Mouse (Mus musculus) MEL (cell line): ENCODE data around the gene Med25. TPM values are rescaled to one million over a fixed set of nuclear protein-coding genes. Genes with fewer than 3 reads are reported as not detected.

Experiments
- DNase-seq: peaks from one replicate; pipeline ENCODE4 v3.0.0; 2011; ENCODE audit warnings: low read depth, low spot score
- H3K27ac ChIP-seq: 2 replicates; pipeline ENCODE4 v1.5.1; 2012; ENCODE audit warnings: low read depth, mild to moderate bottlenecking, control low read depth, low read length, moderate library complexity; ENCODE audit not compliant: control insufficient read depth
- H3K27me3 ChIP-seq, 2 experiments: fragments of 150-350 bp in 1 of 2; sonication (generic) in 1 of 2; 2 replicates each; pipeline ENCODE4 v1.6.1; 2012; ENCODE audit warnings: low read length in 2 of 2, mild to moderate bottlenecking in 2 of 2, improper control_type of control experiment in 1 of 2, moderate library complexity in 1 of 2; ENCODE audit not compliant: insufficient read depth in 2 of 2, control insufficient read depth in 1 of 2
- H3K36me3 ChIP-seq, 2 experiments: 2 replicates each; pipeline ENCODE4 v1.6.1; 2012 to 2014; ENCODE audit warnings: low read length in 2 of 2, improper control_type of control experiment in 1 of 2, inconsistent platforms in 1 of 2, mild to moderate bottlenecking in 1 of 2; ENCODE audit not compliant: insufficient read depth in 2 of 2, control insufficient read depth in 1 of 2
- H3K4me1 ChIP-seq, 2 experiments: fragments of 150-350 bp in 1 of 2; sonication (generic) in 1 of 2; 2 replicates each; pipeline ENCODE4 v1.6.1; 2012; ENCODE audit warnings: low read length in 2 of 2, improper control_type of control experiment in 1 of 2, mild to moderate bottlenecking in 1 of 2; ENCODE audit not compliant: insufficient read depth in 2 of 2, control insufficient read depth in 1 of 2
- H3K4me3 ChIP-seq, 2 experiments: fragments of 150-350 bp in 1 of 2; sonication (generic) in 1 of 2; 2 replicates each; pipeline ENCODE4 v1.5.1; 2012; ENCODE audit warnings: low read depth in 2 of 2, low read length in 2 of 2, mild to moderate bottlenecking in 2 of 2, moderate library complexity in 2 of 2, control low read depth in 1 of 2, improper control_type of control experiment in 1 of 2; ENCODE audit not compliant: control insufficient read depth in 1 of 2, insufficient read depth in 1 of 2
- H3K79me2 ChIP-seq: 2 replicates; pipeline ENCODE4 v1.6.1; 2012; ENCODE audit warnings: mild to moderate bottlenecking, low read length, moderate library complexity; ENCODE audit not compliant: control insufficient read depth, poor library complexity, insufficient read depth
- H3K9ac ChIP-seq: 2 replicates; pipeline ENCODE4 v1.6.1; 2012; ENCODE audit warnings: low read depth, mild to moderate bottlenecking, control low read depth, low read length, moderate library complexity; ENCODE audit not compliant: control insufficient read depth, poor library complexity, severe bottlenecking
- H3K9me3 ChIP-seq: fragments of 150-350 bp; sonication (generic); replicated peaks from 2 replicates; pipeline ENCODE4 v1.6.1; 2012; ENCODE audit warnings: mild to moderate bottlenecking, low read length, improper control_type of control experiment, moderate library complexity; ENCODE audit not compliant: insufficient read depth
- CHD2 ChIP-seq: IDR thresholded peaks from 2 replicates; pipeline ENCODE4 v1.6.1; 2011; ENCODE audit warnings: low read length, improper control_type of control experiment
- ELF1 ChIP-seq: IDR thresholded peaks from 2 replicates; pipeline ENCODE4 v1.6.1; 2014; ENCODE audit warnings: low read depth, mild to moderate bottlenecking, inconsistent platforms, low read length, improper control_type of control experiment, moderate library complexity
- ETS1 ChIP-seq: IDR thresholded peaks from 2 replicates; pipeline ENCODE4 v1.6.1; 2012; ENCODE audit warnings: low read depth, mild to moderate bottlenecking, inconsistent platforms, low read length, improper control_type of control experiment, moderate library complexity
- GATA1 ChIP-seq: IDR thresholded peaks from 2 replicates; pipeline ENCODE4 v1.6.1; 2011; ENCODE audit warnings: low read depth, low read length, improper control_type of control experiment
- JUND ChIP-seq: IDR thresholded peaks from 2 replicates; pipeline ENCODE4 v1.6.1; 2011; ENCODE audit warnings: low read depth, mild to moderate bottlenecking, improper control_type of control experiment, low read length
- MAFK ChIP-seq: IDR thresholded peaks from 2 replicates; pipeline ENCODE4 v1.6.1; 2011; ENCODE audit warnings: low read depth, mild to moderate bottlenecking, low read length, improper control_type of control experiment, borderline replicate concordance
- MXI1 ChIP-seq: IDR thresholded peaks from 2 replicates; pipeline ENCODE4 v1.6.1; 2011; ENCODE audit warnings: mild to moderate bottlenecking, low read depth, low read length, improper control_type of control experiment
- NRF1 ChIP-seq: IDR thresholded peaks from 2 replicates; pipeline ENCODE4 v1.6.1; 2014; ENCODE audit warnings: low read depth, mild to moderate bottlenecking, inconsistent platforms, low read length, improper control_type of control experiment, moderate library complexity; ENCODE audit not compliant: poor library complexity, insufficient read depth, severe bottlenecking
- POLR2AphosphoS5 ChIP-seq: IDR thresholded peaks from 2 replicates; pipeline ENCODE4 v1.6.1; 2012; ENCODE audit warnings: low read depth, borderline replicate concordance, mild to moderate bottlenecking, inconsistent platforms, low read length, moderate library complexity, mixed read lengths
- RAD21 ChIP-seq: IDR thresholded peaks from 2 replicates; pipeline ENCODE4 v1.6.1; 2011; ENCODE audit warnings: mild to moderate bottlenecking, low read depth, low read length, improper control_type of control experiment
- SIN3A ChIP-seq: IDR thresholded peaks from 2 replicates; pipeline ENCODE4 v1.6.1; 2012; ENCODE audit warnings: low read length, improper control_type of control experiment, inconsistent platforms
- TBP ChIP-seq: IDR thresholded peaks from 2 replicates; pipeline ENCODE4 v1.8.0; 2011; ENCODE audit warnings: low read depth, low read length, improper control_type of control experiment
- ZMIZ1 ChIP-seq: IDR thresholded peaks from 2 replicates; pipeline ENCODE4 v1.6.1; 2012; ENCODE audit warnings: low read depth, mild to moderate bottlenecking, inconsistent platforms, low read length, improper control_type of control experiment, moderate library complexity
- polyA plus RNA-seq, 2 experiments: library from polyadenylated mRNA; stranded (reverse) in 1 of 2; unstranded in 1 of 2; fragments of >175 nt in 1 of 2; fragments of >200 nt in 1 of 2; gene quantifications; 2 replicates each; pipeline versions ENCODE4 v1.2.1 to v1.2.4; 2012; ENCODE audit warnings: low replicate concordance in 2 of 2, low read depth in 1 of 2; ENCODE audit not compliant: insufficient read length in 2 of 2, insufficient read depth in 1 of 2, missing spikeins in 1 of 2
- total RNA-seq: library from RNA; depleted of rRNA; stranded (reverse); fragments of 300-350 nt; gene quantifications from 2 replicates; pipeline ENCODE4 v1.2.3, GENCODE M21; 2012

Med25 gene
- total and polyA plus RNA-seq, 3 experiments = 53.9 to 118 TPM; not detected in 1

- no peaks in the 10 kb centered on the region for H3K9me3 ChIP-seq
- peaks cover 25% of the 10 kb centered on the region for H3K79me2 ChIP-seq
- H3K27ac ChIP-seq = no peak overlapping the region
- no peaks in the 10 kb centered on the region for H3K27me3 ChIP-seq
- peaks cover 0 to 13% of the 10 kb centered on the region in 2 experiments; a peak in 2 of 4 replicates for H3K4me1 ChIP-seq
- H3K4me3 ChIP-seq = no peak overlapping the region
- no peak for TF ChIP-seq CHD2
- no peak for TF ChIP-seq SIN3A
- TF ChIP-seq RAD21 = no peak
- H3K9ac ChIP-seq = no peak overlapping the region
- H3K36me3 ChIP-seq = peaks cover 0 to 5% of the 10 kb centered on the region in 2 experiments; a peak in 1 of 4 replicates
- DNase-seq = no peak
These were observed 45.7 kb downstream of the Med25 start for GRCm38 (mm10) chr7:44846804-44847203.

- H3K9ac ChIP-seq = no peak overlapping the region
- H3K4me1 ChIP-seq = 0 out of 4 replicates have a peak, but pooled peaks cover 0 to 3% of the 10 kb centered on the region in 2 experiments
- no peaks in the 10 kb centered on the region; a peak in 1 of 4 replicates for H3K36me3 ChIP-seq
- H3K27me3 ChIP-seq = no peaks in the 10 kb centered on the region
- no peaks in the 10 kb centered on the region for H3K9me3 ChIP-seq
- no peak for TF ChIP-seq GATA1
- TF ChIP-seq CHD2 = no peak
- TF ChIP-seq ZMIZ1 = no peak
- TF ChIP-seq MXI1 = no peak
- no peak for TF ChIP-seq ELF1
- no peak for TF ChIP-seq NRF1
- no peak for TF ChIP-seq JUND
- TF ChIP-seq ETS1 = no peak
- TF ChIP-seq POLR2AphosphoS5 = no peak
- no peak for TF ChIP-seq SIN3A
- TF ChIP-seq MAFK = no peak
- no peak overlapping the region for H3K27ac ChIP-seq
- H3K4me3 ChIP-seq = no peak overlapping the region
- DNase-seq = no peak
- peaks cover 7% of the 10 kb centered on the region for H3K79me2 ChIP-seq
These were observed 47.5 kb downstream of the Med25 start for GRCm38 (mm10) chr7:44845006-44845405.

GRCm38 (mm10) chr7:44841825-44842463 is 50.6 kb downstream of the Med25 start:
- no peaks in the 10 kb centered on the region for H3K79me2 ChIP-seq
- no peaks in the 10 kb centered on the region for H3K9me3 ChIP-seq
- H3K27ac ChIP-seq = no peak overlapping the region
- H3K4me1 ChIP-seq = no peaks in the 10 kb centered on the region
- H3K9ac ChIP-seq = no peak overlapping the region
- DNase-seq = no peak
- H3K36me3 ChIP-seq = no peaks in the 10 kb centered on the region; a peak in 1 of 4 replicates
- no peak for TF ChIP-seq TBP
- no peak for TF ChIP-seq SIN3A
- H3K4me3 ChIP-seq = no peak overlapping the region
- H3K27me3 ChIP-seq = no peaks in the 10 kb centered on the region
